Mouse (Mus musculus): ENCODE measurements at regions not wholly inside any gene's neighbourhood (a gene's known extent, or its start where the extent isn't known, plus 50 kb on each side); places are given as distances from the start of the nearest gene placed in this dataset.

DNA sequence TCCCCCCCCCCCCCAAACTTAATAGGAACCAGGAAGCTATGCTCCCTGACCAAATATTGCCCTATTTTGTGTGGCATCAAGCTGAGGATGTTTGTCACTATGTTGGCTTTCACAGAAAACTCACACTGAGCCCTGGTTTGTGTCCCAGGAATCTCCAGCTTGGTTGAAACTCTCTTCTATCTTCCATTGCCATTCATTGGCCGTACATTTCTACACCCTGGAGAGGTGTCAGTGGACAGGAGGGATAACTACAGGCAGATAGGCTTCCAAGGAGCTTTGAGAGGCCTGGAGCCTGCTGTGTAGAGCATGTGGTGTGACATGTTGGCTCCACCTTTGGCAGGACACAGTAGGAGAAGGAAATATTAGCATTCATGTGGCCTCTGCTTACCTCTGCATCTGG lies 478.9 kb downstream of the Glrx3 start:
- no peak overlapping the region for H3K4me3 ChIP-seq (ENCODE audit: insufficient read depth, poor library complexity, severe bottlenecking)
- H3ac ChIP-seq (ENCODE audit: control insufficient read depth, insufficient read length, low read depth) = no peak overlapping the region
- no peaks in the 10 kb centered on the region for H3K36me3 ChIP-seq (ENCODE audit: control insufficient read depth, insufficient read depth)
- TF ChIP-seq MYOD1 (IDR thresholded peaks at IDR 0.05; ENCODE audit: control insufficient read depth, insufficient read length, low read depth) (no peak), MYOG (IDR thresholded peaks at IDR 0.05; ENCODE audit: control insufficient read depth, extremely low read depth, insufficient read length) (no peak), FOSL1 (IDR thresholded peaks at IDR 0.05; ENCODE audit: insufficient read depth, low read length, poor library complexity, severe bottlenecking) (no peak), MAX (IDR thresholded peaks at IDR 0.05) (no peak), CTCF (IDR thresholded peaks at IDR 0.05; ENCODE audit: control insufficient read depth, insufficient read depth, insufficient read length) (no peak), USF1 (IDR thresholded peaks at IDR 0.05; ENCODE audit: low read depth) (no peak), CEBPB (IDR thresholded peaks at IDR 0.05; ENCODE audit: low read depth) (no peak)
- H3K79me3 ChIP-seq (ENCODE audit: low read depth) = no peaks in the 10 kb centered on the region
- no peaks in the 10 kb centered on the region for H3K27me3 ChIP-seq (ENCODE audit: control insufficient read depth, insufficient read depth, insufficient read length)
- H3K79me2 ChIP-seq (ENCODE audit: control insufficient read depth, insufficient read depth) = no peaks in the 10 kb centered on the region

DNA sequence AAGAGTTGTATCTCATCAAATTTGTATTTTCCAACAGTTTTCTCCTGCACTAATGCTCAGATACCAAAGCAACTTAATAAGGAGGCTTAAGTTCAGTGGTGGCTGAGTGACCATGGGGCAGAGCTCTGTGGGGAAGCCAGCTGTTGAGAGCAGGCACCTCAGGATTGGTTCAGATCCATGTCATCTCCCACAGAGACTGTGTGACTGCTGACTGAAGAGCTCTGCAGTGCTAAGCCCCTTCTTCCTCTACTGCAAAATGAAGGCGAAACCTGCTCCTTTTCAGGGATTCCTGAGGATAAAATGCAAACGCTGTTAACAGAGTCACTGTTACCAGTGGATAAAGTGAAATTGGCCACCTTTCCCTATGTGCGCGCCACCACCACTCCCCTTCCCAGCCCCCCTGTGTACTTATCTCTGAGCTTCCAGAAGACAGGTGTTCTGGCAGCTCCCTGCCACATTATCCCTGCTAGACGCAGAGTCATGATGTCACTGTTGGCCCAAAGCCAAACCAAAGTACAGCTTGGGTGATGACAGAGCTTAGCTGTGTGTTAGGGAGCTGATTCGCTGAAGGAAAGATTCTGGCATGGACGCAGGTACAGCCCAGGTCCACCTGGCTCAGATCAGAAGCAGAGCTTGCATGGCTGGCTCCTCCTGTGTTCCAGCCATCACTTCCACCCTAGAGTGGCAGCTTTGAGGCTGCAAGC lies 472.9 kb downstream of the Tcerg1l start:
- Histone ChIP-seq H3K36me3 (ENCODE audit: control insufficient read depth, insufficient read depth) (no peaks in the 10 kb centered on the region), H3K4me3 (ENCODE audit: insufficient read depth, poor library complexity, severe bottlenecking) (no peak overlapping the region), H3ac (ENCODE audit: control insufficient read depth, insufficient read length, low read depth) (no peak overlapping the region), H3K79me2 (ENCODE audit: control insufficient read depth, insufficient read depth) (no peaks in the 10 kb centered on the region), H3K27me3 (ENCODE audit: control insufficient read depth, insufficient read depth, insufficient read length) (peaks cover 9% of the 10 kb centered on the region), H3K79me3 (ENCODE audit: low read depth) (no peaks in the 10 kb centered on the region)
- peak; percentile 60 for TF ChIP-seq MYOD1 (IDR thresholded peaks at IDR 0.05; ENCODE audit: control insufficient read depth, insufficient read length, low read depth)
- no peak for TF ChIP-seq CTCF (IDR thresholded peaks at IDR 0.05; ENCODE audit: control insufficient read depth, insufficient read depth, insufficient read length)
- TF ChIP-seq MAX (IDR thresholded peaks at IDR 0.05) = no peak

GRCm38 (mm10) chr7:137925656-137926055 lies 471.9 kb downstream of the Tcerg1l start:
- H3K79me3 ChIP-seq (ENCODE audit: low read depth) = no peaks in the 10 kb centered on the region
- H3ac ChIP-seq (ENCODE audit: control insufficient read depth, insufficient read length, low read depth) = no peak overlapping the region
- TF ChIP-seq MYOD1 (IDR thresholded peaks at IDR 0.05; ENCODE audit: control insufficient read depth, insufficient read length, low read depth) (no peak), CTCF (IDR thresholded peaks at IDR 0.05; ENCODE audit: control insufficient read depth, insufficient read depth, insufficient read length) (no peak), FOSL1 (IDR thresholded peaks at IDR 0.05; ENCODE audit: insufficient read depth, low read length, poor library complexity, severe bottlenecking) (no peak), CEBPB (IDR thresholded peaks at IDR 0.05; ENCODE audit: low read depth) (no peak), MAX (IDR thresholded peaks at IDR 0.05) (no peak), USF1 (IDR thresholded peaks at IDR 0.05; ENCODE audit: low read depth) (no peak), MYOG (IDR thresholded peaks at IDR 0.05; ENCODE audit: control insufficient read depth, extremely low read depth, insufficient read length) (no peak)
- H3K4me3 ChIP-seq (ENCODE audit: insufficient read depth, poor library complexity, severe bottlenecking) = no peak overlapping the region
- no peaks in the 10 kb centered on the region for H3K79me2 ChIP-seq (ENCODE audit: control insufficient read depth, insufficient read depth)
- H3K36me3 ChIP-seq (ENCODE audit: control insufficient read depth, insufficient read depth) = no peaks in the 10 kb centered on the region
- H3K27me3 ChIP-seq (ENCODE audit: control insufficient read depth, insufficient read depth, insufficient read length) = peaks cover 11% of the 10 kb centered on the region

GRCm38 (mm10) chr7:137927371-137927770 lies 470.2 kb downstream of the Tcerg1l start:
- Histone ChIP-seq H3K27me3 (ENCODE audit: control insufficient read depth, insufficient read depth, insufficient read length) (peaks cover 11% of the 10 kb centered on the region), H3K4me3 (ENCODE audit: insufficient read depth, poor library complexity, severe bottlenecking) (no peak overlapping the region), H3K36me3 (ENCODE audit: control insufficient read depth, insufficient read depth) (no peaks in the 10 kb centered on the region), H3K79me3 (ENCODE audit: low read depth) (no peaks in the 10 kb centered on the region), H3K79me2 (ENCODE audit: control insufficient read depth, insufficient read depth) (no peaks in the 10 kb centered on the region), H3ac (ENCODE audit: control insufficient read depth, insufficient read length, low read depth) (no peak overlapping the region)
- TF ChIP-seq CEBPB (IDR thresholded peaks at IDR 0.05; ENCODE audit: low read depth) (no peak), MYOD1 (IDR thresholded peaks at IDR 0.05; ENCODE audit: control insufficient read depth, insufficient read length, low read depth) (no peak), USF1 (IDR thresholded peaks at IDR 0.05; ENCODE audit: low read depth) (no peak), MYOG (IDR thresholded peaks at IDR 0.05; ENCODE audit: control insufficient read depth, extremely low read depth, insufficient read length) (no peak), MAX (IDR thresholded peaks at IDR 0.05) (no peak), FOSL1 (IDR thresholded peaks at IDR 0.05; ENCODE audit: insufficient read depth, low read length, poor library complexity, severe bottlenecking) (no peak), CTCF (IDR thresholded peaks at IDR 0.05; ENCODE audit: control insufficient read depth, insufficient read depth, insufficient read length) (no peak)

- Histone ChIP-seq H3K4me3 (ENCODE audit: insufficient read depth, poor library complexity, severe bottlenecking) (no peak overlapping the region), H3K27me3 (ENCODE audit: control insufficient read depth, insufficient read depth, insufficient read length) (peaks cover 11% of the 10 kb centered on the region), H3K79me2 (ENCODE audit: control insufficient read depth, insufficient read depth) (no peaks in the 10 kb centered on the region), H3ac (ENCODE audit: control insufficient read depth, insufficient read length, low read depth) (no peak overlapping the region), H3K36me3 (ENCODE audit: control insufficient read depth, insufficient read depth) (no peaks in the 10 kb centered on the region), H3K79me3 (ENCODE audit: low read depth) (no peaks in the 10 kb centered on the region)
- TF ChIP-seq MYOG (IDR thresholded peaks at IDR 0.05; ENCODE audit: control insufficient read depth, extremely low read depth, insufficient read length) (no peak), MAX (IDR thresholded peaks at IDR 0.05) (no peak), MYOD1 (IDR thresholded peaks at IDR 0.05; ENCODE audit: control insufficient read depth, insufficient read length, low read depth) (no peak), CEBPB (IDR thresholded peaks at IDR 0.05; ENCODE audit: low read depth) (no peak), USF1 (IDR thresholded peaks at IDR 0.05; ENCODE audit: low read depth) (no peak), FOSL1 (IDR thresholded peaks at IDR 0.05; ENCODE audit: insufficient read depth, low read length, poor library complexity, severe bottlenecking) (no peak), CTCF (IDR thresholded peaks at IDR 0.05; ENCODE audit: control insufficient read depth, insufficient read depth, insufficient read length) (no peak)
Measured at GRCm38 (mm10) chr7:137930200-137930599, 467.3 kb downstream of the Tcerg1l start.

GRCm38 (mm10) chr7:137935896-137936295 lies 461.6 kb downstream of the Tcerg1l start:
- TF ChIP-seq MAX (IDR thresholded peaks at IDR 0.05) = no peak
- no peaks in the 10 kb centered on the region for H3K36me3 ChIP-seq (ENCODE audit: control insufficient read depth, insufficient read depth)
- no peaks in the 10 kb centered on the region for H3K79me2 ChIP-seq (ENCODE audit: control insufficient read depth, insufficient read depth)
- H3K4me3 ChIP-seq (ENCODE audit: insufficient read depth, poor library complexity, severe bottlenecking) = no peak overlapping the region
- no peaks in the 10 kb centered on the region for H3K27me3 ChIP-seq (ENCODE audit: control insufficient read depth, insufficient read depth, insufficient read length)
- no peaks in the 10 kb centered on the region for H3K79me3 ChIP-seq (ENCODE audit: low read depth)
- H3ac ChIP-seq (ENCODE audit: control insufficient read depth, insufficient read length, low read depth) = no peak overlapping the region

All from C2C12 (cell line).